Mouse (Mus musculus): ENCODE results near the gene Wdfy2. TPM values are rescaled to one million over a fixed set of nuclear protein-coding genes. Genes with fewer than 3 reads are reported as not detected.

Wdfy2 gene
- polyA plus RNA-seq, 1 experiment from 2014 or later = 13.1 TPM

DNA sequence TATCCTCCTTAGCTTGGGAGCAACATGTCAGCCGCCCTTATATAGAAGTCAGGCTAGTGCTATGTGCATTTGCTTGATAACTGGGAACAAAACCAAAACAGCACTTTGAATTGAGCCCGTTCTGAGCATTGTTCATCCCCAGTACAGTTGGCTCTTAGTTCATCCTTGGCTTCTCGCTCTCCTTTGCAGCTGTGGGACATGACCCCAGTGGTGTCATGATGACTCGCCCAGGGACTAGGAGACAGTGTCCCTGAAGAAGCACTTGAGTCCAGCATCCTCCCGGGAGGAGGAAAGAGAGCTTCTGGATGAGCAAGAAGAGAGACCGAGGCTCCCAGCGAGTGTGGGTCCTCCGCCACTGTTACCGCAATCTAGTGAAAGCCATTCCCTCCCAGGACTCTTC lies 118.6 kb downstream of the Wdfy2 start:
- H3K36me3 ChIP-seq (ENCODE audit: control insufficient read depth, insufficient read depth, low read length) = peaks cover 15% of the 10 kb centered on the region
- H3K27me3 ChIP-seq (ENCODE audit: control insufficient read depth, insufficient read depth, low read length) = no peaks in the 10 kb centered on the region
- no peak overlapping the region for H3K4me2 ChIP-seq (ENCODE audit: low read depth, low read length)
- 95% methylated on average over 9 of the region's 9 CpGs for WGBS
- no peak overlapping the region for H3K27ac ChIP-seq (ENCODE audit: low read depth, low read length)
- ATAC-seq (ENCODE audit: low read depth) = no peak
- no peak overlapping the region for H3K9ac ChIP-seq (replicated peaks; ENCODE audit: low read depth, low read length)
- H3K9me3 ChIP-seq (ENCODE audit: control insufficient read depth, low read length) = no peaks in the 10 kb centered on the region
- no peak overlapping the region for H3K4me3 ChIP-seq (ENCODE audit: low read depth, low read length)
- H3K4me1 ChIP-seq (ENCODE audit: control insufficient read depth, insufficient read depth, low read length) = no peaks in the 10 kb centered on the region

- Histone ChIP-seq H3K27me3 (ENCODE audit: control insufficient read depth, insufficient read depth, low read length) (no peaks in the 10 kb centered on the region), H3K4me1 (ENCODE audit: control insufficient read depth, insufficient read depth, low read length) (no peaks in the 10 kb centered on the region), H3K9me3 (ENCODE audit: control insufficient read depth, low read length) (no peaks in the 10 kb centered on the region), H3K4me2 (ENCODE audit: low read depth, low read length) (no peak overlapping the region), H3K36me3 (ENCODE audit: control insufficient read depth, insufficient read depth, low read length) (no peaks in the 10 kb centered on the region), H3K4me3 (ENCODE audit: low read depth, low read length) (no peak overlapping the region), H3K9ac (replicated peaks; ENCODE audit: low read depth, low read length) (no peak overlapping the region), H3K27ac (ENCODE audit: low read depth, low read length) (no peak overlapping the region)
- 89% methylated on average over 4 of the region's 4 CpGs for WGBS
- ATAC-seq (ENCODE audit: low read depth) = no peak
Measured at GRCm38 (mm10) chr14:62963632-62964031, 126.2 kb downstream of the Wdfy2 start.

DNA sequence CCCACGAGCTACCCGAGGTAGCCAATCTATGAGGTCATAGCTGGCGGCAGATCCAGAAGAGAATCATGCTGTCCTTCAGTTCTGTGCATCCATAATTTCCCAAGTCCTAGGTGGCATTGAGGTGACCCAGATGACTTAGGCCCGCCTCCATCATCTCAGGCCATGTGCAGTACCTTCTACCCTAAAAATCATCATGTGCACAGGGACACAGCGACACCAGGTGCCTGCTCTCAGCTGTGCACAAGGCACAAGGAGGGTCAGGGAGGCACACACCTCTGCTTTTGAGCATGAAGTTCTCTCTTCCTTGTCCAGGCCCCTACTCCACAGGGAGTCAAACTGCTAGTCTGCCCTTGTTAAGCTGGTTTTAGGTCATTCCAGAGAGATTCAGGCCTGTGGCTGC lies 127.9 kb downstream of the Wdfy2 start:
- Histone ChIP-seq H3K4me1 (ENCODE audit: control insufficient read depth, insufficient read depth, low read length) (no peaks in the 10 kb centered on the region), H3K27ac (ENCODE audit: low read depth, low read length) (no peak overlapping the region), H3K4me3 (ENCODE audit: low read depth, low read length) (no peak overlapping the region), H3K9me3 (ENCODE audit: control insufficient read depth, low read length) (no peaks in the 10 kb centered on the region), H3K9ac (replicated peaks; ENCODE audit: low read depth, low read length) (no peak overlapping the region), H3K27me3 (ENCODE audit: control insufficient read depth, insufficient read depth, low read length) (no peaks in the 10 kb centered on the region), H3K4me2 (ENCODE audit: low read depth, low read length) (no peak overlapping the region), H3K36me3 (ENCODE audit: control insufficient read depth, insufficient read depth, low read length) (no peaks in the 10 kb centered on the region)
- WGBS = 91% methylated on average over 5 of the region's 5 CpGs
- 0 out of 2 replicates have a peak, but pooled peaks have one; percentile 14 for ATAC-seq (ENCODE audit: low read depth)

DNA sequence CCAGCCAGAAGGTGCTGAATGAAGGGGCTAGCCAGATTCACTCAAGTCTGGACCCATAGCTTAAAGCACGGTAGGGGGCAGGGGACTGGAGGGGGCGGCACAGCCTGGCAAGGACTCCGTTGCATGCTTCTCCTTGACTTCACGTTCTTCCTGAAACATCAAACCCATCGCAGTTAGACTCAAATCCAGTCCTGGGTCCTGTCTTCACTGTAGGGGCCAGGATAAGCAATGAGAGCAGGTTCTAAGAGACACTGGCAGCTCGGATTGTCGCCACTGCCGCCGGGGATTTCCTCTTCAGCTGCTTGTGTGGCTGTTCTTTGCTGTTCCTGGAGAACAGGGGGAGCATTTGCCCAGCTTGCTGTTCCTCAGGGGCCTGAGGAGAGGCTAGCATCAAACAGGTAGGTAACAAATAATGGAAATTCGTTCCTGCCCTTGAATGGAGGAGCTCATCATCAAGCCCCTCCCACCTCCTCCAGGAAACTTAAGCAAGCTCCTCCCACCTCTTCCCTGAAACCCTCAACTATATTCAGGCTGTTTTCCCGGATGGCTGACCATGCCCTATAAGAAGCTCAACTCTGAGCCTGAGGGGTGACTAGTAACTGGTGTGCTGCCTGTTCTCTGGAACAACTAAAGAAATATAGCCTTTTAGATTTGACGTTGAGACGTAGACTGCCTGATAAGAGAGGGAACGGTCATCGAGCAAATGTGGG lies 128.5 kb downstream of the Wdfy2 start:
- Histone ChIP-seq H3K9ac (replicated peaks; ENCODE audit: low read depth, low read length) (no peak overlapping the region), H3K4me2 (ENCODE audit: low read depth, low read length) (peak overlapping the region; percentile 12; the same call in 1 of the 2 replicates), H3K36me3 (ENCODE audit: control insufficient read depth, insufficient read depth, low read length) (no peaks in the 10 kb centered on the region), H3K9me3 (ENCODE audit: control insufficient read depth, low read length) (no peaks in the 10 kb centered on the region), H3K4me1 (ENCODE audit: control insufficient read depth, insufficient read depth, low read length) (no peaks in the 10 kb centered on the region), H3K27me3 (ENCODE audit: control insufficient read depth, insufficient read depth, low read length) (no peaks in the 10 kb centered on the region), H3K4me3 (ENCODE audit: low read depth, low read length) (no peak overlapping the region), H3K27ac (ENCODE audit: low read depth, low read length) (no peak overlapping the region)
- WGBS = 16% methylated on average over 15 of the region's 15 CpGs
- ATAC-seq (ENCODE audit: low read depth) = 0 out of 2 replicates have a peak, but pooled peaks have one; percentile 32

DNA sequence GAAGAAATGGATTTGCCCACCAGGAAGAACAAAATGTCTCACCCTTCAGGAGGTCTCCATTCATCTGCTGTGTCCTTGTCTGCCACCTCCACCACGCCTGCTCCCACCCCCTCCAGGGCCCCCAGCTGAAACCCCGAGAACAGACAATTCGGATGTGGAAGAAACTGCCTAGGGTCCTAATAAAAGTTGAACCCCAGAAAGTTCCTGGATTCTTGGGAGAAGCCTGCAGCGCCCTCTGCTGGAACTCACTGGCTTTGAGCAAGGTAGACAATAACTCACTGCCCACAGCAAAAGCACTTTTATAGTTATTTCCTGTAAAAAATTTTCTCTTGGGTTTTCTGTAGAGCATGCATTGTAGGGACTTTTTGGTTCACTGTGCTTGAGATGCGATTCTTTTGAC lies 137.6 kb downstream of the Wdfy2 start:
- WGBS = 10% methylated on average over 5 of the region's 5 CpGs
- no peak for ATAC-seq (ENCODE audit: low read depth)
- Histone ChIP-seq H3K9me3 (ENCODE audit: control insufficient read depth, low read length) (no peaks in the 10 kb centered on the region), H3K4me2 (ENCODE audit: low read depth, low read length) (no peak overlapping the region), H3K4me3 (ENCODE audit: low read depth, low read length) (no peak overlapping the region), H3K9ac (replicated peaks; ENCODE audit: low read depth, low read length) (no peak overlapping the region), H3K4me1 (ENCODE audit: control insufficient read depth, insufficient read depth, low read length) (no peaks in the 10 kb centered on the region), H3K27me3 (ENCODE audit: control insufficient read depth, insufficient read depth, low read length) (no peaks in the 10 kb centered on the region), H3K27ac (ENCODE audit: low read depth, low read length) (no peak overlapping the region), H3K36me3 (ENCODE audit: control insufficient read depth, insufficient read depth, low read length) (no peaks in the 10 kb centered on the region)

- H3K27ac ChIP-seq (ENCODE audit: low read depth, low read length) = no peak overlapping the region
- H3K36me3 ChIP-seq (ENCODE audit: control insufficient read depth, insufficient read depth, low read length) = no peaks in the 10 kb centered on the region
- WGBS = 88% methylated on average over 1 of the region's 1 CpGs
- H3K4me3 ChIP-seq (ENCODE audit: low read depth, low read length) = no peak overlapping the region
- H3K4me1 ChIP-seq (ENCODE audit: control insufficient read depth, insufficient read depth, low read length) = no peaks in the 10 kb centered on the region
- ATAC-seq (ENCODE audit: low read depth) = no peak
- no peaks in the 10 kb centered on the region for H3K27me3 ChIP-seq (ENCODE audit: control insufficient read depth, insufficient read depth, low read length)
- H3K9me3 ChIP-seq (ENCODE audit: control insufficient read depth, low read length) = no peaks in the 10 kb centered on the region
- no peak overlapping the region for H3K9ac ChIP-seq (replicated peaks; ENCODE audit: low read depth, low read length)
- no peak overlapping the region for H3K4me2 ChIP-seq (ENCODE audit: low read depth, low read length)
Measured at GRCm38 (mm10) chr14:62979815-62980214, 142.3 kb downstream of the Wdfy2 start.

DNA sequence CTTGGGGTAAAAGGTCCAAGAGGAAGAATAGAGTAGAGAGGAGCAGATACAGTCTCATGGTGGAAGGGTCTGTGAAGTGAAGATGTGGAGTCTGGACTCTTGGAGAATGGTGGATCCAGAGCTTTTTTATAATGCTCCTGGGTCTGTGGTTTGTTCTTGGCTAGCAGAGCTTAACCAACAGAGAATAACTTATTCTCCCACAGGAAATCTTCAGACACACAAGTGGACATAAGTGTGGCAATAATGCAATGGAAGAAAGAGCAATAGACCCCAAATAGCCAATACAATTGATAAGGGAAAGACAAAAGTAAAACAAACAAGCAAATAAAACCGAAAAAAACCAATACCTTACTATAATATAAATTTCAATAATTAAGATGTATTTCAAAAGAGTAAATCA lies 146.9 kb downstream of the Wdfy2 start, which contains the start of gene Defb48:
Gene Defb48, minus strand, starts transcription at position 101 of the 400 bp plus-strand sequence.
- H3K27me3 ChIP-seq (ENCODE audit: control insufficient read depth, insufficient read depth, low read length) = no peaks in the 10 kb centered on the region
- H3K4me1 ChIP-seq (ENCODE audit: control insufficient read depth, insufficient read depth, low read length) = no peaks in the 10 kb centered on the region
- no peaks in the 10 kb centered on the region for H3K36me3 ChIP-seq (ENCODE audit: control insufficient read depth, insufficient read depth, low read length)
- no peaks in the 10 kb centered on the region for H3K9me3 ChIP-seq (ENCODE audit: control insufficient read depth, low read length)
- H3K27ac ChIP-seq (ENCODE audit: low read depth, low read length) = no peak within 1 kb of the TSS
- no peak within 1 kb of the TSS for H3K9ac ChIP-seq (replicated peaks; ENCODE audit: low read depth, low read length)
- H3K4me2 ChIP-seq (ENCODE audit: low read depth, low read length) = no peak within 1 kb of the TSS
- WGBS = 79% methylated on average over 1 of the region's 1 CpGs
- ATAC-seq (ENCODE audit: low read depth) = no peak
- no peak within 1 kb of the TSS for H3K4me3 ChIP-seq (ENCODE audit: low read depth, low read length)

DNA sequence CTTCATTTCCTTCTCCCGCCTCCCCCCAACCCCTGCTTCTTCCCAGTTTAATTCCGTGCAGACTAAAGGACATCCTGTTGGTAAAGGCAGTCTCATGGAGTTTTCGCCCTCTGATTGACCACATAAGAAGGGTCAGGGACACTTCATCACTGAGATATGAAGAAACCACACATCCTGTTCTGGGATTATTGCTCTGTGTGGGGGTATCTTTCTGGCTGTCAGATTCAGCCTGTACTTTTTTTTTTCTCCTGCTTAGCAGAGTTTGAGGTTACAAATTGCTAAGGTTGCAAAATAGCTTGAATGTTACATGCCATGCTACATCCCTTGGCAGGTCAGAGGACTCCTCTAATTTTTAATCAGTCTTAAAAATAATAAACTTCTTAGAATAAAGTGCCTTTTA lies 153.8 kb downstream of the Wdfy2 start:
- Histone ChIP-seq H3K4me1 (ENCODE audit: control insufficient read depth, insufficient read depth, low read length) (no peaks in the 10 kb centered on the region), H3K36me3 (ENCODE audit: control insufficient read depth, insufficient read depth, low read length) (no peaks in the 10 kb centered on the region), H3K9me3 (ENCODE audit: control insufficient read depth, low read length) (no peaks in the 10 kb centered on the region), H3K27ac (ENCODE audit: low read depth, low read length) (no peak overlapping the region), H3K27me3 (ENCODE audit: control insufficient read depth, insufficient read depth, low read length) (no peaks in the 10 kb centered on the region), H3K9ac (replicated peaks; ENCODE audit: low read depth, low read length) (no peak overlapping the region), H3K4me2 (ENCODE audit: low read depth, low read length) (no peak overlapping the region), H3K4me3 (ENCODE audit: low read depth, low read length) (no peak overlapping the region)
- no peak for ATAC-seq (ENCODE audit: low read depth)
- WGBS = 92% methylated on average over 3 of the region's 3 CpGs

- no peak for ATAC-seq (ENCODE audit: low read depth)
- Histone ChIP-seq H3K9me3 (ENCODE audit: control insufficient read depth, low read length) (no peaks in the 10 kb centered on the region), H3K36me3 (ENCODE audit: control insufficient read depth, insufficient read depth, low read length) (no peaks in the 10 kb centered on the region), H3K4me1 (ENCODE audit: control insufficient read depth, insufficient read depth, low read length) (no peaks in the 10 kb centered on the region), H3K4me3 (ENCODE audit: low read depth, low read length) (no peak overlapping the region), H3K4me2 (ENCODE audit: low read depth, low read length) (no peak overlapping the region), H3K27me3 (ENCODE audit: control insufficient read depth, insufficient read depth, low read length) (no peaks in the 10 kb centered on the region), H3K9ac (replicated peaks; ENCODE audit: low read depth, low read length) (no peak overlapping the region), H3K27ac (ENCODE audit: low read depth, low read length) (no peak overlapping the region)
- 73% methylated on average over 7 of the region's 7 CpGs for WGBS
Measured at GRCm38 (mm10) chr14:62991849-62992510, 154.5 kb downstream of the Wdfy2 start.

Measured in neural tube, embryonic 14.5 days (tissue).